Mouse (Mus musculus): ENCODE data around the gene Tmem117. TPM values are rescaled to one million over a fixed set of nuclear protein-coding genes. Genes with fewer than 3 reads are reported as not detected.

Gene Tmem117
- polyA plus RNA-seq, 1 experiment: not detected

GRCm38 (mm10) chr15:94776119-94777069 lies 147.4 kb downstream of the Tmem117 start:
- H3K27me3 ChIP-seq (ENCODE audit: control insufficient read depth): no peaks in the 10 kb centered on the region
- peaks cover 23% of the 10 kb centered on the region for H3K9me3 ChIP-seq (ENCODE audit: control insufficient read depth, low read length)
- H3K36me3 ChIP-seq (ENCODE audit: control insufficient read depth): no peaks in the 10 kb centered on the region
- no peak overlapping the region for H3K4me3 ChIP-seq (replicated peaks)
- no peak for TF ChIP-seq TAL1 (IDR thresholded peaks at IDR 0.05; ENCODE audit: low read length)
- TF ChIP-seq GATA1 (IDR thresholded peaks at IDR 0.05; ENCODE audit: low read length): no peak
- no peaks in the 10 kb centered on the region for H3K4me1 ChIP-seq (ENCODE audit: control insufficient read depth)

- H3K9me3 ChIP-seq (ENCODE audit: control insufficient read depth, low read length): peaks cover 15% of the 10 kb centered on the region
- no peaks in the 10 kb centered on the region for H3K4me1 ChIP-seq (ENCODE audit: control insufficient read depth)
- H3K27me3 ChIP-seq (ENCODE audit: control insufficient read depth): no peaks in the 10 kb centered on the region
- no peak overlapping the region for H3K4me3 ChIP-seq (replicated peaks)
- TF ChIP-seq TAL1 (IDR thresholded peaks at IDR 0.05; ENCODE audit: low read length): no peak
- TF ChIP-seq GATA1 (IDR thresholded peaks at IDR 0.05; ENCODE audit: low read length): no peak
- H3K36me3 ChIP-seq (ENCODE audit: control insufficient read depth): no peaks in the 10 kb centered on the region
These were observed 152.5 kb downstream of the Tmem117 start for GRCm38 (mm10) chr15:94781556-94781955.

GRCm38 (mm10) chr15:94793455-94793854 lies 164.4 kb downstream of the Tmem117 start:
- H3K4me3 ChIP-seq (replicated peaks): no peak overlapping the region
- peaks cover 26% of the 10 kb centered on the region for H3K9me3 ChIP-seq (ENCODE audit: control insufficient read depth, low read length)
- TF ChIP-seq GATA1 (IDR thresholded peaks at IDR 0.05; ENCODE audit: low read length): no peak
- TF ChIP-seq TAL1 (IDR thresholded peaks at IDR 0.05; ENCODE audit: low read length): no peak
- H3K36me3 ChIP-seq (ENCODE audit: control insufficient read depth): no peaks in the 10 kb centered on the region
- H3K4me1 ChIP-seq (ENCODE audit: control insufficient read depth): no peaks in the 10 kb centered on the region
- no peaks in the 10 kb centered on the region for H3K27me3 ChIP-seq (ENCODE audit: control insufficient read depth)

- Histone ChIP-seq H3K9me3 (ENCODE audit: control insufficient read depth, low read length) (peaks cover 32% of the 10 kb centered on the region), H3K4me3 (replicated peaks) (no peak overlapping the region), H3K36me3 (ENCODE audit: control insufficient read depth) (no peaks in the 10 kb centered on the region), H3K4me1 (ENCODE audit: control insufficient read depth) (no peaks in the 10 kb centered on the region), H3K27me3 (ENCODE audit: control insufficient read depth) (no peaks in the 10 kb centered on the region)
- no peak for TF ChIP-seq TAL1 (IDR thresholded peaks at IDR 0.05; ENCODE audit: low read length)
- TF ChIP-seq GATA1 (IDR thresholded peaks at IDR 0.05; ENCODE audit: low read length): no peak
These were observed 166.5 kb downstream of the Tmem117 start for GRCm38 (mm10) chr15:94795484-94795883.

GRCm38 (mm10) chr15:94798236-94798635 lies 169.2 kb downstream of the Tmem117 start:
- no peak overlapping the region for H3K4me3 ChIP-seq (replicated peaks)
- no peaks in the 10 kb centered on the region for H3K27me3 ChIP-seq (ENCODE audit: control insufficient read depth)
- H3K9me3 ChIP-seq (ENCODE audit: control insufficient read depth, low read length): peaks cover 37% of the 10 kb centered on the region
- no peaks in the 10 kb centered on the region for H3K36me3 ChIP-seq (ENCODE audit: control insufficient read depth)
- no peaks in the 10 kb centered on the region for H3K4me1 ChIP-seq (ENCODE audit: control insufficient read depth)
- TF ChIP-seq GATA1 (IDR thresholded peaks at IDR 0.05; ENCODE audit: low read length) (no peak), TAL1 (IDR thresholded peaks at IDR 0.05; ENCODE audit: low read length) (no peak)

GRCm38 (mm10) chr15:94801462-94801861 lies 172.4 kb downstream of the Tmem117 start:
- Histone ChIP-seq H3K4me3 (replicated peaks) (no peak overlapping the region), H3K36me3 (ENCODE audit: control insufficient read depth) (no peaks in the 10 kb centered on the region), H3K4me1 (ENCODE audit: control insufficient read depth) (no peaks in the 10 kb centered on the region), H3K27me3 (ENCODE audit: control insufficient read depth) (no peaks in the 10 kb centered on the region), H3K9me3 (ENCODE audit: control insufficient read depth, low read length) (peaks cover 37% of the 10 kb centered on the region)
- no peak for TF ChIP-seq GATA1 (IDR thresholded peaks at IDR 0.05; ENCODE audit: low read length)
- no peak for TF ChIP-seq TAL1 (IDR thresholded peaks at IDR 0.05; ENCODE audit: low read length)

GRCm38 (mm10) chr15:94802820-94803219 lies 173.8 kb downstream of the Tmem117 start:
- Histone ChIP-seq H3K27me3 (ENCODE audit: control insufficient read depth) (no peaks in the 10 kb centered on the region), H3K36me3 (ENCODE audit: control insufficient read depth) (no peaks in the 10 kb centered on the region), H3K4me1 (ENCODE audit: control insufficient read depth) (no peaks in the 10 kb centered on the region), H3K9me3 (ENCODE audit: control insufficient read depth, low read length) (peaks cover 38% of the 10 kb centered on the region), H3K4me3 (replicated peaks) (no peak overlapping the region)
- no peak for TF ChIP-seq GATA1 (IDR thresholded peaks at IDR 0.05; ENCODE audit: low read length)
- TF ChIP-seq TAL1 (IDR thresholded peaks at IDR 0.05; ENCODE audit: low read length): no peak

- H3K36me3 ChIP-seq (ENCODE audit: control insufficient read depth): no peaks in the 10 kb centered on the region
These were observed 174.8 kb downstream of the Tmem117 start for GRCm38 (mm10) chr15:94803624-94804342.

GRCm38 (mm10) chr15:94806005-94806404 lies 177.0 kb downstream of the Tmem117 start:
- H3K9me3 ChIP-seq (ENCODE audit: control insufficient read depth, low read length): peaks cover 40% of the 10 kb centered on the region
- TF ChIP-seq TAL1 (IDR thresholded peaks at IDR 0.05; ENCODE audit: low read length) (no peak), GATA1 (IDR thresholded peaks at IDR 0.05; ENCODE audit: low read length) (no peak)
- no peaks in the 10 kb centered on the region for H3K4me1 ChIP-seq (ENCODE audit: control insufficient read depth)
- H3K36me3 ChIP-seq (ENCODE audit: control insufficient read depth): no peaks in the 10 kb centered on the region
- no peaks in the 10 kb centered on the region for H3K27me3 ChIP-seq (ENCODE audit: control insufficient read depth)
- H3K4me3 ChIP-seq (replicated peaks): no peak overlapping the region

More at GRCm38 (mm10) chr15:94803624-94804342, 174.8 kb downstream of the Tmem117 start:
- H3K27me3 ChIP-seq (ENCODE audit: control insufficient read depth): no peaks in the 10 kb centered on the region
- H3K4me3 ChIP-seq (replicated peaks): no peak overlapping the region
- no peaks in the 10 kb centered on the region for H3K4me1 ChIP-seq (ENCODE audit: control insufficient read depth)
- peaks cover 38% of the 10 kb centered on the region for H3K9me3 ChIP-seq (ENCODE audit: control insufficient read depth, low read length)
- TF ChIP-seq GATA1 (IDR thresholded peaks at IDR 0.05; ENCODE audit: low read length) (no peak), TAL1 (IDR thresholded peaks at IDR 0.05; ENCODE audit: low read length) (no peak)

All from erythroblast, embryonic 14.5 days (primary cell).